Mouse (Mus musculus): Measurements from ENCODE around the gene Trim69. TPM values are rescaled to one million over a fixed set of nuclear protein-coding genes. Genes with fewer than 3 reads are reported as not detected.

Gene Trim69
- total RNA-seq (2022), result not detected

- DNase-seq (ENCODE audit: low spot score in 2 of 2), result peak; percentile 71 to 75
These were observed at the start of gene Trim69 for GRCm38 (mm10) chr2:122160680-122161079. Gene Trim69, plus strand, starts transcription at chr2:122160700.

- DNase-seq (ENCODE audit: low spot score in 2 of 2), result no peak
These were observed 43.6 kb upstream of the Trim69 start for GRCm38 (mm10) chr2:122116888-122117287.

- peak; percentile 93 to 96 for DNase-seq (ENCODE audit: low spot score in 2 of 2)
These were observed 42.2 kb upstream of the Trim69 start, which contains the start of gene Spg11 for GRCm38 (mm10) chr2:122117961-122118958. Gene Spg11, minus strand, starts transcription at chr2:122118386.

GRCm38 (mm10) chr2:122125680-122126572, 34.6 kb upstream of the Trim69 start:
- no peak for DNase-seq (ENCODE audit: low spot score in 2 of 2)

GRCm38 (mm10) chr2:122126765-122127347, 33.6 kb upstream of the Trim69 start:
- no peak for DNase-seq (ENCODE audit: low spot score in 2 of 2)

GRCm38 (mm10) chr2:122127635-122128034, 32.9 kb upstream of the Trim69 start:
- DNase-seq (ENCODE audit: low spot score in 2 of 2), result no peak

- no peak for DNase-seq (ENCODE audit: low spot score in 2 of 2)
These were observed 28.4 kb upstream of the Trim69 start for GRCm38 (mm10) chr2:122132078-122132477.

- DNase-seq (ENCODE audit: low spot score in 2 of 2), result no peak
These were observed 27.9 kb upstream of the Trim69 start for GRCm38 (mm10) chr2:122132618-122133017.

GRCm38 (mm10) chr2:122137839-122138465, 22.5 kb upstream of the Trim69 start:
- DNase-seq (ENCODE audit: low spot score in 2 of 2), result no peak

- DNase-seq (ENCODE audit: low spot score in 2 of 2), result no peak
These were observed 19.7 kb upstream of the Trim69 start for GRCm38 (mm10) chr2:122140815-122141214.

- no peak for DNase-seq (ENCODE audit: low spot score in 2 of 2)
These were observed 19.1 kb upstream of the Trim69 start for GRCm38 (mm10) chr2:122141332-122141967.

- no peak for DNase-seq (ENCODE audit: low spot score in 2 of 2)
These were observed 17.4 kb upstream of the Trim69 start for GRCm38 (mm10) chr2:122143111-122143510.

GRCm38 (mm10) chr2:122145756-122146155, 14.7 kb upstream of the Trim69 start:
- DNase-seq (ENCODE audit: low spot score in 2 of 2), result no peak

- DNase-seq (ENCODE audit: low spot score in 2 of 2), result no peak
These were observed 13.8 kb upstream of the Trim69 start for GRCm38 (mm10) chr2:122146687-122147086.

GRCm38 (mm10) chr2:122147508-122148241, 12.8 kb upstream of the Trim69 start, which contains the start of gene B2m:
Gene B2m, plus strand, starts transcription at chr2:122147686.
- peak; percentile 92 to 93 for DNase-seq (ENCODE audit: low spot score in 2 of 2)

GRCm38 (mm10) chr2:122148242-122148917, 12.1 kb upstream of the Trim69 start:
- peak; percentile 32 to 45 for DNase-seq (ENCODE audit: low spot score in 2 of 2)

GRCm38 (mm10) chr2:122149316-122149715, 11.2 kb upstream of the Trim69 start:
- DNase-seq (ENCODE audit: low spot score in 2 of 2), result no peak

GRCm38 (mm10) chr2:122149716-122150115, 10.8 kb upstream of the Trim69 start:
- DNase-seq (ENCODE audit: low spot score in 2 of 2), result no peak

- DNase-seq (ENCODE audit: low spot score in 2 of 2), result no peak
These were observed 9.3 kb upstream of the Trim69 start for GRCm38 (mm10) chr2:122151221-122151620.
